Mouse (Mus musculus) forebrain, embryonic 13.5 days (tissue): ENCODE measurements at regions not wholly inside any gene's neighbourhood (a gene's known extent, or its start where the extent isn't known, plus 50 kb on each side); places are given as distances from the start of the nearest gene placed in this dataset.

Experiments used
- ATAC-seq: fragments of 200-750 bp; cut with Nextera tagmentation; 2 replicates; pipeline ENCODE4 v1.8.0; 2017
- H3K27ac ChIP-seq: fragments of 300-500 bp; sonication (generic); 2 replicates; pipeline ENCODE4 v1.5.1; 2015; ENCODE audit warnings: inconsistent platforms, mild to moderate bottlenecking, moderate library complexity
- H3K27me3 ChIP-seq: fragments of 300-500 bp; sonication (generic); 2 replicates; pipeline ENCODE4 v1.6.1; 2015; ENCODE audit warnings: mild to moderate bottlenecking, inconsistent platforms
- H3K36me3 ChIP-seq: fragments of 300-500 bp; sonication (generic); 2 replicates; pipeline ENCODE4 v1.6.1; 2015; ENCODE audit warnings: mild to moderate bottlenecking, inconsistent platforms; ENCODE audit not compliant: poor library complexity, severe bottlenecking
- H3K4me1 ChIP-seq: fragments of 300-500 bp; sonication (generic); 2 replicates; pipeline ENCODE4 v1.6.1; 2015; ENCODE audit warnings: inconsistent platforms
- H3K4me2 ChIP-seq: fragments of 300-500 bp; sonication (generic); 2 replicates; pipeline ENCODE4 v1.6.1; 2015; ENCODE audit warnings: inconsistent platforms, mild to moderate bottlenecking, moderate library complexity
- H3K4me3 ChIP-seq: fragments of 300-500 bp; sonication (generic); 2 replicates; pipeline ENCODE4 v1.5.1; 2015; ENCODE audit warnings: mild to moderate bottlenecking, inconsistent platforms
- H3K9ac ChIP-seq: fragments of 300-500 bp; sonication (generic); 2 replicates; pipeline ENCODE4 v1.6.1; 2015; ENCODE audit warnings: mild to moderate bottlenecking, inconsistent platforms
- H3K9me3 ChIP-seq: fragments of 300-500 bp; sonication (generic); replicated peaks from 2 replicates; pipeline ENCODE4 v1.6.1; 2016; ENCODE audit warnings: inconsistent platforms
- WGBS: fragments of 180-500 bp; shearing (Covaris S2); methylation state at CpG from one replicate; pipeline ENCODE4 v1.1.7; 2015; 5-methylcytosine and 5-hydroxymethylcytosine counted together

DNA sequence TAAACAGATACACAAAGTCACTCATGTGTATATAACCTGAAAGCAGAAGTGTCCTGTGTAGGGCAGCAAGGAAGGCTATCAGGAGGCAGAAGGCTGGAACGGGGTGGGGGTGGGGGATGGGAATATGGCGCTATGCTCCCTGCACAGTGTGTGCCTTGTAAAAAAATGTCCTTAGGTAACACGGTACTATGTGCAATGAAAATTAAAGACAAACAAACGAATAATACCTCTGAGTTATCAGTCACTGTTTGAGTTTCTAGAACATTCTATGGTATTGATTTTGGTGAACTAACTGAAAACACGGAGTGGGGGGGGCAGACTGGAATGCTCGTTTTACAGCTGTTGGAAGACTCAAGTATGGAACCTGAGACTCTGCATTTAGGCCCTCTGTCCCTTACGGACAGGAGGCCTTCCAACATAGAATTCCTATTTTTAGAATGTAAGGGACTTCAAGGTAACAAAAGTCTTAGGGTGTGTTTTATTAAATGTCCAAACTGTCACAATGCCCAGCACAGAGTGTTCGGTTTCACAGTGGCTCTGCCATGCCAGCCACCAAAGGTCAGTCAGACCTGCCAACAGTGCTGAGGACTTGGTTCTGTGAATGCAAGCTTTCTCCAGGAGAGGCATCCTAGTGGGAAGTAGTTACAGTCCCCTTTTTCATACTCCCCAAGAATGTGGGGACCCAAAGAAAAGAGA lies 240.6 kb downstream of the Ano6 start:
- WGBS = 87% methylated on average over 8 of the region's 8 CpGs
- no peak overlapping the region for H3K4me3 ChIP-seq
- no peak overlapping the region for H3K9ac ChIP-seq
- H3K4me2 ChIP-seq = no peak overlapping the region
- no peaks in the 10 kb centered on the region for H3K27me3 ChIP-seq
- no peaks in the 10 kb centered on the region for H3K4me1 ChIP-seq
- no peaks in the 10 kb centered on the region for H3K36me3 ChIP-seq
- no peak for ATAC-seq
- H3K27ac ChIP-seq = no peak overlapping the region
- no peaks in the 10 kb centered on the region for H3K9me3 ChIP-seq

DNA sequence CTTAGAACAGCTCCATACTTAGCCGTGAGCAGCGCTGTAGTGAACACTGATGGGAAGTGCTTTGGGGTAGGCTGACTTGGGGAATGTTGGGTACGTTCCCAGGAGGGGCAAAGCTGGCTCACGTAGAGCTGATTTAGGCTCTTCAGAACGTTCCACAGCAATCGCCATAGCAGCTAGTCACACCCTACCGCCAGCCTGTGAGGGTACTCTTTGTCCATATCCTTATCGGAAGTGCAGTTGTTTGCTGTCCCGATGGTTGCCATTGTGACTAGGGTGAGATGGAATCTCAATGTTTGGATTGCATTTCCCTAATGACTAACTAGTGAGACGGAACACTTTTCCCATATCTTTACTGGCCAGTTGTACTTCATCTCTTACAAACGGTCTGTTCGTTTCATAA lies 244.6 kb downstream of the Ano6 start:
- Histone ChIP-seq H3K4me1 (no peaks in the 10 kb centered on the region), H3K36me3 (no peaks in the 10 kb centered on the region), H3K4me3 (no peak overlapping the region), H3K27ac (no peak overlapping the region), H3K9ac (no peak overlapping the region), H3K4me2 (no peak overlapping the region), H3K27me3 (no peaks in the 10 kb centered on the region), H3K9me3 (no peaks in the 10 kb centered on the region)
- no peak for ATAC-seq
- WGBS = 82% methylated on average over 12 of the region's 12 CpGs

DNA sequence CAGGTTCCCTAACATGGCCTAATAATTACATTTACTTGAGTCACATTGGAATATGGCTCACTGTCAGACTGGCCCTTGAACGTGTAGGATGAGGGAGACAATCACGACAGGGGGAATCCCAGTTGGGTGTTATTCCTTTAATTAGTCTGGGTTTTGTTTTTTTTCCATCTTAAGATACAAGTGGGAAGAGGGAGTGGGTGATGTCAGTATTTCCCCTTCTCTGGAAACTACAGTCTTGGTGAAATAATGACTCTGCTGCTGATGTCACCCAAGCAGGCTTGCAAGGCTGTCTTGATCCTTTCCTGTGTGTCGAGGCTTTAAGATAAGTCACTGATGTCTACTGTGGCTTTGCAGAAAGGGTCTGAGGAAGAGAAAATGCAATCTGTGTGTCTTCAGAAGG lies 241.8 kb upstream of the Arid2 start:
- H3K27ac ChIP-seq = no peak overlapping the region
- no peaks in the 10 kb centered on the region for H3K27me3 ChIP-seq
- WGBS = 84% methylated on average over 3 of the region's 3 CpGs
- no peaks in the 10 kb centered on the region for H3K9me3 ChIP-seq
- no peak overlapping the region for H3K4me3 ChIP-seq
- no peaks in the 10 kb centered on the region for H3K4me1 ChIP-seq
- H3K36me3 ChIP-seq = no peaks in the 10 kb centered on the region
- H3K9ac ChIP-seq = no peak overlapping the region
- ATAC-seq = no peak
- H3K4me2 ChIP-seq = no peak overlapping the region

DNA sequence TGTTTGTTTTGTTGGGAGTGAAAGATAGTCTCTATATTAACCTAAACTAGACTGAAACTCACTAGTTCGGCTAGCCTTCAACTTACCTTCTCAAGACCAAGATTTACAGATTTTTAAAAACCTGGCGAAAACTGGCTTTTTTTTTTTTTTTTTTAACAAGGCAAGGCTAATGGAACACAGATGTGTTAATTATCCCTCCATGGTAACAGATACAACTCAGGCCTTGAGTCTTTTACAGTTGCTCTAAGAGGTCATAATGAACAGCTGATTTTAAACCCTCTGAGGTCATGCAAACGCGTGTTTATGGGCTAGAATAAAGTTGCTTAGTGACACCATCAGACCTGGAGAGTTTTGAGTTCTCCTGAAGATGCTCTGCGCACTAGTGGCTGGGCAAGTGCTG lies 240.7 kb upstream of the Arid2 start:
- H3K4me2 ChIP-seq = no peak overlapping the region
- H3K4me3 ChIP-seq = no peak overlapping the region
- H3K9ac ChIP-seq = no peak overlapping the region
- no peaks in the 10 kb centered on the region for H3K27me3 ChIP-seq
- no peak for ATAC-seq
- whole genome bisulfite sequencing = 85% methylated on average over 5 of the region's 5 CpGs
- H3K27ac ChIP-seq = no peak overlapping the region
- H3K36me3 ChIP-seq = no peaks in the 10 kb centered on the region
- H3K9me3 ChIP-seq = no peaks in the 10 kb centered on the region
- H3K4me1 ChIP-seq = no peaks in the 10 kb centered on the region

DNA sequence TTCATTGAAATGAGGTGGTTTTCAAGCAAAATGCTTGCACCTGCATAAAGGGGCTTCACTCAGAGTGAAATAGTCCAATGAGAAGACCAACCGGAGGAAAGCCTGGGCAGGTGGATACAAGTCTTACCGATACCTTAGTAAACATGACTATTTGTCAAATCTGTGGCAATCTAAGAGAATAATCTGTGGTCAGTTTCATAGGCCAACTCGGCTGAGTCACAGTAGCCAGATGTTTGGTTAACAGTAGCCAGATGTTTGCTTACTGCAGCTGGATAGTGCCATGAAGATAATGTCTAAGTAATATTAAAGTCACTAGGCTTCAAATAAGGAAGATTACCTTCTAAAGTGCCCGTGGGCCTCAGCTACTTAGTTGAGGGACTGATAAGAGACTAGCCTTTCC lies 236.9 kb upstream of the Arid2 start:
- Histone ChIP-seq H3K36me3 (no peaks in the 10 kb centered on the region), H3K4me1 (no peaks in the 10 kb centered on the region), H3K4me2 (no peak overlapping the region), H3K9me3 (no peaks in the 10 kb centered on the region), H3K27me3 (no peaks in the 10 kb centered on the region), H3K9ac (no peak overlapping the region), H3K4me3 (no peak overlapping the region), H3K27ac (no peak overlapping the region)
- WGBS = 92% methylated on average over 4 of the region's 4 CpGs
- no peak for ATAC-seq

DNA sequence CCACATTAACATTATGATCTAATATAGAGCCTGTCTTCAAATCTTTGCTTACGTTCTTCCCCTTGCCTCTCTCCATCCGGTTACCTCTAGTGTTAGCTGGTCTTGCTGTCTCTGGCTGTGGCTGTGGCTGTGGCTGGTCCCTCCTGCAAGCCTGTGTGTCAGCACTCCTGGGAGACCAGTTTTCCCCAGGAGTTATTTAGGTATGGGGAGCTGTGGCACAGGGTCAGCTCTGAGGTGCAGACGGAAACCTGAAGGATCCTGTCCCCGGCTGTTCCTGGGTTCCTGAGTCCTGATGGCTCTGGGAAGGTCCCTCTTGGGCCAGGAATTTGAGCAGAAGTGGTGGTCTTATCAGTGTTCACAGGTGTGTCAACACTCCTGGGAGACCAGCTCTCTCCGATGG lies 234.7 kb upstream of the Arid2 start:
- no peak for ATAC-seq
- H3K27ac ChIP-seq = no peak overlapping the region
- 96% methylated on average over 5 of the region's 5 CpGs for WGBS
- no peaks in the 10 kb centered on the region for H3K9me3 ChIP-seq
- H3K4me1 ChIP-seq = peaks cover 5% of the 10 kb centered on the region; the same call in 1 of the 2 replicates
- no peak overlapping the region for H3K9ac ChIP-seq
- H3K4me3 ChIP-seq = no peak overlapping the region
- no peaks in the 10 kb centered on the region for H3K36me3 ChIP-seq
- no peaks in the 10 kb centered on the region for H3K27me3 ChIP-seq
- no peak overlapping the region for H3K4me2 ChIP-seq

DNA sequence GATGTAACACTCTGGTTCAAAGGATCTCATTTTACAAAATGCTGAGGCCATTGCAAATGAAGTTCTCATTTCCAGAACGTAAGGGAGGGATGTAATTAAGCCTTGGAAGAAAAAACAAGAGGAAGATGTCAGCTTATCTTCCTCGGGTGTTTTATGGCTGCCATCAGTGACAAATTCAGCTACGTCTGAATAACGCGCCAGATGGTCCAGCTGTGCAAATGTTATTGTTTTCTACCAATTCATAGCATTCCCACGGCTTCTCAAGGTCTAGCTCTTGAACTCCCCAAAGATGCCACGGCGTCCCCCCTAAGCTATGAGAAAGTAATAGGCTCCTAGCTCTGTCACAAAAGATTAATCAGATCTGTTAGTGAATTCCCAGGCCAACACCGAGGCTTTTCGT lies 232.0 kb upstream of the Arid2 start:
- Histone ChIP-seq H3K9me3 (no peaks in the 10 kb centered on the region), H3K27ac (no peak overlapping the region), H3K36me3 (no peaks in the 10 kb centered on the region), H3K27me3 (no peaks in the 10 kb centered on the region), H3K9ac (no peak overlapping the region), H3K4me1 (peaks cover 5% of the 10 kb centered on the region; the same call in 1 of the 2 replicates), H3K4me3 (no peak overlapping the region), H3K4me2 (no peak overlapping the region)
- ATAC-seq = no peak
- WGBS = 85% methylated on average over 10 of the region's 10 CpGs

DNA sequence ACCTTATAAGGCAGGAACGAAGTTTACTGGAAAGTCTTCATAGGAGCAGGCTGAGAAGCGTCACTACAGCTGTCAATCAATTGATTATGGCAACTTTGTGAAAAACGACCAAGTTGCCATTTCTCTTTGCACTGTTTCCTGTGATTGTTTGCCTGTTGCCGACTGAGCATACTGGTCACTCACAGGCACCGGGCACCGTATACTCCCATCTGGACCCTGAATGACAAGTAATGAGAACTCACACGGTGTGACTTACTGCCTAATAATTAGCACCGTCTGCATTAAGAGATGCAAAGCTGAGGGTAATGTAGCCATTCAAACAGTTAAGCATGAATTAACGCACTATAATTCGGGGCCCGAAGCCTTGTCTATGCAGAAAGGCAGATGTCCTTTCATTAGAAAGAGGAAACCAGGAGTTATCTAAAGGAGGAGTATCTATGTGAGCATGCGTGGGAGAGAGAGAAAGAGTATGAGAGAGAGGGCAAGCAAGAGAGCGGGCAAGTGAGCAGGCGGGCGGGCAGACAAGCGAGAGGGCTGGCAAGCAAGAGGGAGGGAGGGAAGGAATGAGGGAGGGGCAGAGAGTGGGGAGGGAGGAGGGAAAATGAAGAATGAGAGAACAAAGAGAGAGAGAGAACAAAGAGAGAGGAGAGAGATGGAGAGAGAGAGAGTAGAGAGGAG lies 231.4 kb upstream of the Arid2 start:
- ATAC-seq = no peak
- WGBS = 55% methylated on average over 16 of the region's 16 CpGs

DNA sequence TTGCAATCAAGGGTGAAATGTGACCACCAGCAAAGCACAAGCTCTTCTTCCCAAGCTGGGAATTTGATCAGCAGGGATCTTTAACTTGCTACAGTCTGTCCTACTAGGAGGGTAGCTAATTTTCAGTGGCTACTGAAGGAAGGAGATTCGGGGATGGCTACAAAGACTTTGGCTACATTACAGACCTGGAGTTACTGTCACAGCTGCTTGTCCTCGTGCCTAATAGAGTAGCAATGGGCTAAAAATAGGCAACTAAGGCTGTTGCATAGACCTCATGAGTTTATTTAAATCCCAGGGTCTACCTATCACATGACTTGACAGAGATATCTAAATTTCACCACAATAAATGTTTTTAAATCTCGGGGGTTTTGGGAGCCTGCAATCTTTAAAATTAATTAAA lies 227.7 kb upstream of the Arid2 start:
- Histone ChIP-seq H3K27me3 (no peaks in the 10 kb centered on the region), H3K9ac (no peak overlapping the region), H3K27ac (no peak overlapping the region), H3K4me1 (peaks cover 5% of the 10 kb centered on the region; the same call in 1 of the 2 replicates), H3K4me2 (no peak overlapping the region), H3K36me3 (no peaks in the 10 kb centered on the region), H3K9me3 (no peaks in the 10 kb centered on the region), H3K4me3 (no peak overlapping the region)
- WGBS = 80% methylated on average over 3 of the region's 3 CpGs
- no peak for ATAC-seq

More for the DNA sequence above, 231.4 kb upstream of the Arid2 start:
- Histone ChIP-seq H3K4me3 (no peak overlapping the region), H3K4me2 (no peak overlapping the region), H3K9ac (no peak overlapping the region), H3K9me3 (no peaks in the 10 kb centered on the region), H3K27ac (no peak overlapping the region), H3K4me1 (peaks cover 5% of the 10 kb centered on the region; the same call in 1 of the 2 replicates), H3K27me3 (no peaks in the 10 kb centered on the region), H3K36me3 (no peaks in the 10 kb centered on the region)

DNA sequence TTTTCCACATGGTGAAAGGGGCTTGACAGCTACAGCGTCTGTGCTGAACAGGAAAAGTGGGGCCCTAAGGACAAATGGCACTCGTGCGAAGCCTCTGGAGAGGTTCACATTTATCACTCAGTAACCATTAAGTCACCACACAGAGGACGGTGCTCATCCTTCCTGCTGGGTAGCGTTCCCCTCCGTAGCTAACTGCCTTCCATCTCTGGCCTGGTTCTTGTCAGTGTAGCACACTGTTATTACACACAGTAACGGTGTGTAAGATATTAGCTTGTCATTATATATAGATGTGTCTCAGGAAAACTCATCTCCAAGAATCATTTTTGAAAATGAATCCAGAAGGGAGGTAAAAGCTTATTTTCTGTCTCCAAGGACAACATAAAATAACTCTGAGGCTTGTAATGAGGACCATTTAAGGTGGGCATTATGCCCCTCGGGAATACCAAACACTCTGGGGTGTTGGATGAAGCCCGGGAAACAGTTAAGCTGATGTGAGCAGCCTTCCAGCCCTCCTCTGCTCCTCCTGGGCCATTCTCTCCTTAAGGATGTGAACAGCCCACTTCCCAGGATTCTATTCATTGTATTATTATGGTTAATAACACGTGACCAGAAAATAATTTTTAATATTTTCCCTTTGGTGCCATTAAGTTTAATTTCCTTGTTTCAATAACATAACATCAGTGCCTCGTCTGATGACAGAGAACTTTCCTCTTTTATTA lies 222.7 kb upstream of the Arid2 start:
- ATAC-seq = no peak
- H3K4me2 ChIP-seq = no peak overlapping the region
- no peak overlapping the region for H3K9ac ChIP-seq
- no peaks in the 10 kb centered on the region for H3K4me1 ChIP-seq
- no peak overlapping the region for H3K4me3 ChIP-seq
- no peaks in the 10 kb centered on the region for H3K27me3 ChIP-seq
- no peaks in the 10 kb centered on the region for H3K9me3 ChIP-seq
- H3K27ac ChIP-seq = no peak overlapping the region
- no peaks in the 10 kb centered on the region for H3K36me3 ChIP-seq
- 84% methylated on average over 11 of the region's 11 CpGs for WGBS

DNA sequence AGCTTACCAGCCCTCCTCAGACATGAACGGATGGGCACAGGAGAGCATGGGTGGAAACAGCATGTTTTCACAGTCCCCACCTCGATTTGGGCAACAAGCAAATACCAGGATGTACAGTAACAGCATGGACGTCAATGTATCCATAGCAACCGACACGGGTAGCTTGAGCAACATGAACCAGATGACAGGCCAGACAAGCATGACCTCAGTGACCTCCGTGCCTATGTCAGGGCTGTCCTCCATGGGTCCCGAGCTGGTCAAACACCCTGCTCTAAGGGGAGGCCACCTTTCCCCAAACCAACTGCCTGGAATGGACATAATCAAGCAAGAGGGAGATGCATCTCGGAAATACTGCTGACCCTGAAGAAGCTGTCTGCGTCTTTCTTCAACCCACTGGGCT lies 211.7 kb upstream of the Arid2 start:
- no peak overlapping the region for H3K4me2 ChIP-seq
- no peaks in the 10 kb centered on the region for H3K9me3 ChIP-seq
- 88% methylated on average over 9 of the region's 9 CpGs for WGBS

DNA sequence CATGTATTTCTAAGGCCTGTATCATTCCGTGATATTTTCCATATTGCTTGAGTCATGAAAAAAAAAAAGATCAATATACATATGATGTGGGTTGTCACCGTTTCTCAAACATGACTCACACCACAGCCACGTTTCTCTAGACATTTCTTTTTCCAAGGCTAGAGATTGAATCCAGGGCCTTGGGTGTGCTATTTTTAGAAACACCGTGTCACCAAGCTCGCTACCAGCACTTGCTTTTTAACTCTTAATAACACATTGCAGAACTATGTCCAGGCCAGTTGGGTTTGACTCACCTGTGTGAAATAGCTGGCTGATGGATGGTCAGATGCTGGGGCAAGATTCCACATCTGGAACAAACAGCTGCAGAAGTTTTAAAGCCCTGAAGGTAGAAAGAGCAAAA lies 209.6 kb upstream of the Arid2 start:
- H3K36me3 ChIP-seq = no peaks in the 10 kb centered on the region
- no peaks in the 10 kb centered on the region for H3K4me1 ChIP-seq
- H3K9ac ChIP-seq = no peak overlapping the region
- no peak for ATAC-seq
- WGBS = 83% methylated on average over 5 of the region's 5 CpGs
- H3K9me3 ChIP-seq = no peaks in the 10 kb centered on the region
- H3K27ac ChIP-seq = no peak overlapping the region
- no peak overlapping the region for H3K4me3 ChIP-seq
- H3K27me3 ChIP-seq = no peaks in the 10 kb centered on the region
- no peak overlapping the region for H3K4me2 ChIP-seq

More for the DNA sequence above, 211.7 kb upstream of the Arid2 start:
- no peak overlapping the region for H3K4me3 ChIP-seq
- H3K27me3 ChIP-seq = no peaks in the 10 kb centered on the region
- ATAC-seq = no peak
- no peaks in the 10 kb centered on the region for H3K36me3 ChIP-seq
- H3K27ac ChIP-seq = no peak overlapping the region
- no peak overlapping the region for H3K9ac ChIP-seq
- no peaks in the 10 kb centered on the region for H3K4me1 ChIP-seq
